Mouse (Mus musculus) cerebellum, adult 2 months (tissue): ENCODE data around the gene Aimp2.

Source experiments
- CTCF ChIP-seq: fragments of 200-500 bp; IDR thresholded peaks from 2 replicates; pipeline ENCODE4 v1.5.1; 2011; ENCODE audit warnings: low read depth, mild to moderate bottlenecking, control low read depth, low read length, moderate library complexity, borderline replicate concordance; ENCODE audit not compliant: insufficient read depth
- POLR2A ChIP-seq: fragments of 200-500 bp; IDR thresholded peaks from 2 replicates; pipeline ENCODE4 v1.6.1; 2011; ENCODE audit warnings: low read length, control low read depth, borderline replicate concordance; ENCODE audit not compliant: insufficient read depth

- TF ChIP-seq POLR2A (no peak), CTCF (no peak)
These were observed 22.4 kb upstream of the Aimp2 start for GRCm38 (mm10) chr5:143931863-143932580.
